Comparison of ENCODE assay signal across 8 mouse cellular contexts in genomic region chr17:30658152-30658544, GRCm38 (mm10). TPM values are rescaled to one million over a fixed set of nuclear protein-coding genes. Genes with fewer than 3 reads are reported as not detected.
DNase-seq lines count a peak whose midpoint lies in the region; ATAC-seq and TF ChIP-seq lines count a peak whose summit lies in the region.

No protein-coding gene starts in this region.

- 13% methylated on average over 13 of the region's 13 CpGs for WGBS in midbrain, embryonic 11.5 days
- WGBS in small intestine, adult 2 months: 33% methylated on average over 13 of the region's 13 CpGs

- no peaks in the 10 kb centered on the region for H3K4me1 ChIP-seq in midbrain, embryonic 11.5 days (ENCODE audit: control insufficient read depth, insufficient read depth, low read length)
- no peaks in the 10 kb centered on the region for H3K4me1 ChIP-seq in small intestine, adult 2 months (ENCODE audit: control insufficient read depth, insufficient read depth, insufficient read length, low read length)

- no peak for TF ChIP-seq POLR2A in small intestine, adult 2 months (IDR thresholded peaks at IDR 0.05; ENCODE audit: low read depth, low read length)

- H3K9ac ChIP-seq in midbrain, embryonic 11.5 days (ENCODE audit: low read length): peak overlapping the region; percentile 57

- intact Hi-C loops in left cerebral cortex, postnatal 36 days (cut with DNase I): no loop called here

- peak overlapping the region; percentile 30 for H3K4me3 ChIP-seq in midbrain, embryonic 11.5 days (ENCODE audit: low read depth, low read length)
- H3K4me3 ChIP-seq in small intestine, adult 2 months (ENCODE audit: low read depth, low read length): peak overlapping the region; percentile 32

- DNase-seq in adrenal gland, adult 8-10 months: peak; percentile 47
- DNase-seq in embryo, embryonic 10.5 days (ENCODE audit: low spot score): peak; percentile 78
- peak; percentile 42 to 60 for DNase-seq in gastrocnemius, postnatal 4 days (ENCODE audit: low spot score in 2 of 2)
- peak; percentile 85 for DNase-seq in kidney, adult 11 months
- DNase-seq in left cerebral cortex, postnatal 36 days (ENCODE audit: low spot score in 2 of 2): peak; percentile 69 to 78
- DNase-seq in midbrain, embryonic 11.5 days (ENCODE audit: low spot score, missing footprints): peak; percentile 92

- H3K36me3 ChIP-seq in midbrain, embryonic 11.5 days (ENCODE audit: control insufficient read depth, insufficient read depth, low read length): no peaks in the 10 kb centered on the region
- peaks cover 15% of the 10 kb centered on the region for H3K36me3 ChIP-seq in small intestine, adult 2 months (ENCODE audit: control insufficient read depth, insufficient read depth, low read length)

- no peaks in the 10 kb centered on the region for H3K27me3 ChIP-seq in midbrain, embryonic 11.5 days (ENCODE audit: control insufficient read depth, insufficient read depth, low read length)
- no peaks in the 10 kb centered on the region for H3K27me3 ChIP-seq in small intestine, adult 2 months (ENCODE audit: control insufficient read depth, insufficient read depth, low read length)

- peak overlapping the region; percentile 45 for H3K4me2 ChIP-seq in midbrain, embryonic 11.5 days

- no peak overlapping the region for H3K27ac ChIP-seq in midbrain, embryonic 11.5 days (ENCODE audit: low read depth, low read length)
- H3K27ac ChIP-seq in small intestine, adult 2 months (ENCODE audit: insufficient read depth, low read depth, low read length): no peak overlapping the region

- peak; percentile 50; the same call in 1 of the 2 replicates for ATAC-seq in midbrain, embryonic 11.5 days (ENCODE audit: low FRiP score)
- ATAC-seq in inflammation-experienced regulatory T-cells, adult 6 months: no peak

- TF ChIP-seq CTCF in small intestine, adult 2 months (IDR thresholded peaks at IDR 0.05; ENCODE audit: extremely low read depth, insufficient read length, insufficient replicate concordance, low read depth, low read length): no peak

- no peaks in the 10 kb centered on the region for H3K9me3 ChIP-seq in midbrain, embryonic 11.5 days (ENCODE audit: control insufficient read depth, low read length)

RNA-seq across cellular contexts. Expression of gene Glo1, which starts 31.5 kb away (rescaled TPM):
- 100 to 1,000 TPM; 148 to 169 (median 160) TPM for total RNA-seq in adrenal gland, adult 8-10 months (2022)
- 100 to 1,000 TPM; 131 to 136 TPM for total RNA-seq in gastrocnemius, postnatal 4 days (2021)
- 100 to 1,000 TPM; 133 to 152 TPM for total RNA-seq in left cerebral cortex, postnatal 36 days (2021)
- polyA plus RNA-seq in midbrain, embryonic 11.5 days (2014; fragmentation: Nextera tagmentation; extraction: Ambion mirVana): 277 and 302 TPM in 2 replicates
- 13.7 and 38.9 TPM in 2 replicates for polyA plus RNA-seq in small intestine, adult 2 months (2012; rRNA removed)
- 100 to 1,000 TPM; 115 to 125 (median 121) TPM for polyA plus RNA-seq in inflammation-experienced regulatory T-cells, adult 6 months (2017; shearing (Covaris generic))

RNA-seq across cellular contexts. Expression of gene Dnah8, which starts 34.0 kb away (rescaled TPM):
- under 1 TPM; 0.37 to 0.81 (median 0.68) TPM for total RNA-seq in adrenal gland, adult 8-10 months (2022)
- total RNA-seq in gastrocnemius, postnatal 4 days (2021): 1 to 10 TPM; 1.2 TPM
- total RNA-seq in left cerebral cortex, postnatal 36 days (2021): 1 to 10 TPM; 1.3 TPM
- 1.1 and 1.5 TPM in 2 replicates for polyA plus RNA-seq in midbrain, embryonic 11.5 days (2014; fragmentation: Nextera tagmentation; extraction: Ambion mirVana)
- polyA plus RNA-seq in small intestine, adult 2 months (2012; rRNA removed): 2.9 and 10.7 TPM in 2 replicates
- 10 to 100 TPM; 18.6 to 20.0 (median 19.2) TPM for polyA plus RNA-seq in inflammation-experienced regulatory T-cells, adult 6 months (2017; shearing (Covaris generic))
